Mouse (Mus musculus) brain, embryonic 14.5 days (tissue): ENCODE measurements at regions not wholly inside any gene's neighbourhood (a gene's known extent, or its start where the extent isn't known, plus 50 kb on each side); places are given as distances from the start of the nearest gene placed in this dataset.

Experiments
- CTCF ChIP-seq: fragments of 200-500 bp; IDR thresholded peaks from 2 replicates; pipeline ENCODE4 v1.5.1; 2012; ENCODE audit warnings: inconsistent platforms, mild to moderate bottlenecking, moderate library complexity, borderline replicate concordance; ENCODE audit not compliant: insufficient read depth, insufficient read length; ENCODE audit errors: extremely low read depth
- POLR2A ChIP-seq: fragments of 200-500 bp; IDR thresholded peaks from 2 replicates; pipeline ENCODE4 v1.6.1; 2012; ENCODE audit warnings: mild to moderate bottlenecking, inconsistent platforms, borderline replicate concordance; ENCODE audit not compliant: poor library complexity, insufficient read depth, insufficient read length, severe bottlenecking; ENCODE audit errors: extremely low read depth

- TF ChIP-seq POLR2A: no peak
- no peak for TF ChIP-seq CTCF
Observed at GRCm38 (mm10) chr8:113549200-113549599, 86.2 kb upstream of the Mon1b start.
